Mouse (Mus musculus): ENCODE data around the gene Lrrc63.

Gene Lrrc63

GRCm38 (mm10) chr14:75138503-75138902 lies 7.8 kb upstream of the Lrrc63 start:
- DNase-seq (ENCODE audit: low read depth, low spot score), result no peak

- DNase-seq (ENCODE audit: low read depth, low spot score), result no peak
Measured at GRCm38 (mm10) chr14:75136119-75136966, 5.7 kb upstream of the Lrrc63 start.

- no peak for DNase-seq (ENCODE audit: low read depth, low spot score)
Measured at GRCm38 (mm10) chr14:75131324-75131935, 749 bp upstream of the Lrrc63 start.

- no peak for DNase-seq (ENCODE audit: low read depth, low spot score)
Measured at GRCm38 (mm10) chr14:75121658-75122057, 9.0 kb downstream of the Lrrc63 start.

- no peak for DNase-seq (ENCODE audit: low read depth, low spot score)
Measured at GRCm38 (mm10) chr14:75102956-75103355, 27.7 kb downstream of the Lrrc63 start.

GRCm38 (mm10) chr14:75077946-75078345 lies 52.7 kb downstream of the Lrrc63 start:
- DNase-seq (ENCODE audit: low read depth, low spot score), result no peak

- DNase-seq (ENCODE audit: low read depth, low spot score), result no peak
Measured at GRCm38 (mm10) chr14:75075299-75076180, 55.1 kb downstream of the Lrrc63 start.

- DNase-seq (ENCODE audit: low read depth, low spot score), result no peak
Measured at GRCm38 (mm10) chr14:75071091-75071490, 59.6 kb downstream of the Lrrc63 start.

- no peak for DNase-seq (ENCODE audit: low read depth, low spot score)
Measured at GRCm38 (mm10) chr14:75069356-75069979, 61.2 kb downstream of the Lrrc63 start.

- no peak for DNase-seq (ENCODE audit: low read depth, low spot score)
Measured at GRCm38 (mm10) chr14:75068430-75069112, 62.1 kb downstream of the Lrrc63 start.

GRCm38 (mm10) chr14:75065211-75065610 lies 65.5 kb downstream of the Lrrc63 start:
- DNase-seq (ENCODE audit: low read depth, low spot score), result no peak

- no peak for DNase-seq (ENCODE audit: low read depth, low spot score)
Measured at GRCm38 (mm10) chr14:75064520-75064919, 66.2 kb downstream of the Lrrc63 start.

GRCm38 (mm10) chr14:75063936-75064335 lies 66.7 kb downstream of the Lrrc63 start:
- DNase-seq (ENCODE audit: low read depth, low spot score), result no peak

- no peak for DNase-seq (ENCODE audit: low read depth, low spot score)
Measured at GRCm38 (mm10) chr14:75060562-75060961, 70.1 kb downstream of the Lrrc63 start.

- DNase-seq (ENCODE audit: low read depth, low spot score), result no peak
Measured at GRCm38 (mm10) chr14:75056861-75057431, 73.7 kb downstream of the Lrrc63 start.

- no peak for DNase-seq (ENCODE audit: low read depth, low spot score)
Measured at GRCm38 (mm10) chr14:75054455-75055343, 76.0 kb downstream of the Lrrc63 start.

GRCm38 (mm10) chr14:75052451-75052850 lies 78.2 kb downstream of the Lrrc63 start:
- no peak for DNase-seq (ENCODE audit: low read depth, low spot score)

- DNase-seq (ENCODE audit: low read depth, low spot score), result no peak
Measured at GRCm38 (mm10) chr14:75045184-75045583, 85.5 kb downstream of the Lrrc63 start.

GRCm38 (mm10) chr14:75035431-75035830 lies 95.2 kb downstream of the Lrrc63 start:
- DNase-seq (ENCODE audit: low read depth, low spot score), result no peak

Data from telencephalon, adult 2 months (tissue).